Mouse (Mus musculus): Measurements from ENCODE around the gene Cfd.

Cfd gene

GRCm38 (mm10) chr10:79934272-79934721, 43.6 kb downstream of the Cfd start:
- peak; percentile 68 to 70 for DNase-seq

- DNase-seq = peak in 1 of 2 experiments; percentile 16
These were observed 44.3 kb downstream of the Cfd start for GRCm38 (mm10) chr10:79934794-79935569.

- peak in 1 of 2 experiments; percentile 5 for DNase-seq
These were observed 45.7 kb downstream of the Cfd start for GRCm38 (mm10) chr10:79936284-79936910.

GRCm38 (mm10) chr10:79936911-79937441, 46.3 kb downstream of the Cfd start:
- peak; percentile 65 to 71 for DNase-seq

GRCm38 (mm10) chr10:79937775-79938526, 47.3 kb downstream of the Cfd start:
- DNase-seq = no peak

GRCm38 (mm10) chr10:79940749-79941148, 50.1 kb downstream of the Cfd start:
- DNase-seq = no peak

Measured in cerebellum, adult 18-20 months (tissue).